Mouse (Mus musculus) liver, postnatal 0 days (tissue): ENCODE measurements around the gene Rpl10l.

Experiments
- CTCF ChIP-seq: sonication (generic); IDR thresholded peaks from 2 replicates; pipeline ENCODE4 v1.5.1; 2016; ENCODE audit warnings: antibody characterized with exemption, low read depth
- EP300 ChIP-seq: IDR thresholded peaks from 2 replicates; pipeline ENCODE4 v1.6.1; 2016; ENCODE audit warnings: antibody characterized with exemption, low read depth, mild to moderate bottlenecking

DNA sequence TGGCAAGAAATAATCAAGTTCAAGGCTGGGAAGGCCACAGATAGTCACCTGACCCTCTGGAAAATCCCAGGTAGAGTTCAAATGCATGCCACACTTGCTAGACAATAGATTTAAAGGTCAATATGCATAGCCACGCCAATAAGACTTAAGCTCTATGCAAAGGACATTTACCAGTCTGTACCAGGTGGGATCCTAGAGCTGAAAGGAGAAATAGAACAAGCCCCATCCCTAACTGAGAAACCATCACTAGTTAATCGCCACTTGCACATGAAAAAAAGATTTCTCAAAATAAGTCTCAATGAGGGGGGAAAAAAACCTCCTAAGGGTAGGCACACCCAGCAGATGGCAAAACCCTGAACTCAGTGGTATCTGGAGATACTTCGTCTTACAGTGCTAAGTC is 8.3 kb downstream of the Rpl10l start:
- TF ChIP-seq CTCF, result no peak
- no peak for TF ChIP-seq EP300
